Mouse (Mus musculus) intestine, postnatal 0 days (tissue): Measurements from ENCODE around the gene Wdfy4. TPM values are rescaled to one million over a fixed set of nuclear protein-coding genes. Genes with fewer than 3 reads are reported as not detected.

Experiments
- ATAC-seq: fragments of 200-750 bp; cut with Nextera tagmentation; 2 replicates; pipeline ENCODE4 v1.8.0; 2017; ENCODE audit warnings: mild to moderate bottlenecking, moderate TSS enrichment, moderate library complexity
- H3K27ac ChIP-seq: fragments of 300-500 bp; sonication (generic); 2 replicates; pipeline ENCODE4 v1.5.1; 2014; ENCODE audit warnings: mild to moderate bottlenecking, low read depth, low read length, moderate library complexity
- H3K27me3 ChIP-seq: fragments of 300-500 bp; sonication (generic); replicated peaks from 2 replicates; pipeline ENCODE4 v1.6.1; 2014; ENCODE audit warnings: low read length, mixed read lengths; ENCODE audit not compliant: control insufficient read depth, insufficient read depth
- H3K36me3 ChIP-seq: fragments of 300-500 bp; sonication (generic); 2 replicates; pipeline ENCODE4 v1.6.1; 2014; ENCODE audit warnings: mild to moderate bottlenecking, moderate library complexity; ENCODE audit not compliant: control insufficient read depth, insufficient read depth
- H3K4me1 ChIP-seq: fragments of 300-500 bp; sonication (generic); replicated peaks from 2 replicates; pipeline ENCODE4 v1.6.1; 2014; ENCODE audit warnings: antibody characterized with exemption, low read length, mixed read lengths; ENCODE audit not compliant: control insufficient read depth, insufficient read depth
- H3K4me2 ChIP-seq: fragments of 300-500 bp; sonication (generic); replicated peaks from 2 replicates; pipeline ENCODE4 v1.6.1; 2014; ENCODE audit warnings: low read depth, mild to moderate bottlenecking, moderate library complexity
- H3K4me3 ChIP-seq: fragments of 300-500 bp; sonication (generic); 2 replicates; pipeline ENCODE4 v1.5.1; 2014; ENCODE audit warnings: low read depth, low read length
- H3K9ac ChIP-seq: fragments of 300-500 bp; sonication (generic); 2 replicates; pipeline ENCODE4 v1.6.1; 2014; ENCODE audit warnings: mild to moderate bottlenecking, low read depth, low read length
- H3K9me3 ChIP-seq: fragments of 300-500 bp; sonication (generic); 2 replicates; pipeline ENCODE4 v1.6.1; 2016; ENCODE audit warnings: mixed run types; ENCODE audit not compliant: control insufficient read depth
- CTCF ChIP-seq: sonication (generic); IDR thresholded peaks from 2 replicates; pipeline ENCODE4 v1.5.1; 2016; ENCODE audit warnings: low read depth, mild to moderate bottlenecking, control low read depth, antibody characterized with exemption, moderate library complexity
- WGBS: fragments of 180-500 bp; shearing (Covaris S2); extraction: QIAGEN DNeasy Blood & Tissue Kit; methylation state at CpG from one replicate; pipeline ENCODE4 v1.1.7; 2014; 5-methylcytosine and 5-hydroxymethylcytosine counted together
- polyA plus RNA-seq: library from polyadenylated mRNA; unstranded; fragments of >200 nt; fragmentation: Nextera tagmentation; extraction: Ambion mirVana; gene quantifications from 2 replicates; pipeline ENCODE4 v1.2.1, GENCODE M21; 2015

Gene Wdfy4
- polyA plus RNA-seq = 0.17 and 0.26 TPM in 2 replicates

- Histone ChIP-seq H3K4me2 (no peak within 1 kb of the TSS), H3K4me1 (no peaks in the 10 kb centered on the region), H3K9ac (no peak within 1 kb of the TSS), H3K4me3 (no peak within 1 kb of the TSS), H3K9me3 (no peaks in the 10 kb centered on the region), H3K27ac (no peak within 1 kb of the TSS), H3K27me3 (no peaks in the 10 kb centered on the region), H3K36me3 (no peaks in the 10 kb centered on the region)
- TF ChIP-seq CTCF = no peak
- no peak for ATAC-seq
- 78% methylated on average over 11 of the region's 11 CpGs for WGBS
These were observed at the start of gene Wdfy4 for GRCm38 (mm10) chr14:33185068-33185800. Gene Wdfy4 (minus strand): TSS chr14:33185508.

- ATAC-seq = no peak
- WGBS = 65% methylated on average over 5 of the region's 5 CpGs
- H3K27ac ChIP-seq = no peak overlapping the region
- no peak for TF ChIP-seq CTCF
- no peaks in the 10 kb centered on the region for H3K9me3 ChIP-seq
- no peak overlapping the region for H3K4me3 ChIP-seq
- no peaks in the 10 kb centered on the region for H3K36me3 ChIP-seq
- no peak overlapping the region for H3K4me2 ChIP-seq
- no peak overlapping the region for H3K9ac ChIP-seq
- no peaks in the 10 kb centered on the region for H3K27me3 ChIP-seq
- H3K4me1 ChIP-seq = no peaks in the 10 kb centered on the region
These were observed 46.7 kb upstream of the Wdfy4 start for GRCm38 (mm10) chr14:33232048-33232447.

- no peaks in the 10 kb centered on the region for H3K9me3 ChIP-seq
- 82% methylated on average over 3 of the region's 3 CpGs for WGBS
- H3K27ac ChIP-seq = no peak overlapping the region
- H3K9ac ChIP-seq = no peak overlapping the region
- no peak for ATAC-seq
- H3K36me3 ChIP-seq = no peaks in the 10 kb centered on the region
- H3K27me3 ChIP-seq = no peaks in the 10 kb centered on the region
- no peak for TF ChIP-seq CTCF
- H3K4me3 ChIP-seq = no peak overlapping the region
- H3K4me2 ChIP-seq = no peak overlapping the region
- no peaks in the 10 kb centered on the region for H3K4me1 ChIP-seq
These were observed 46.0 kb upstream of the Wdfy4 start for GRCm38 (mm10) chr14:33231311-33231710.

GRCm38 (mm10) chr14:33230672-33231071, 45.4 kb upstream of the Wdfy4 start:
- no peaks in the 10 kb centered on the region for H3K4me1 ChIP-seq
- H3K27ac ChIP-seq = no peak overlapping the region
- 78% methylated on average over 4 of the region's 4 CpGs for WGBS
- no peak overlapping the region for H3K4me2 ChIP-seq
- no peak for ATAC-seq
- TF ChIP-seq CTCF = no peak
- H3K36me3 ChIP-seq = no peaks in the 10 kb centered on the region
- no peak overlapping the region for H3K9ac ChIP-seq
- no peak overlapping the region for H3K4me3 ChIP-seq
- no peaks in the 10 kb centered on the region for H3K27me3 ChIP-seq
- no peaks in the 10 kb centered on the region for H3K9me3 ChIP-seq

GRCm38 (mm10) chr14:33225235-33225634, 39.9 kb upstream of the Wdfy4 start:
- no peak overlapping the region for H3K9ac ChIP-seq
- no peak for ATAC-seq
- no peak for TF ChIP-seq CTCF
- H3K36me3 ChIP-seq = no peaks in the 10 kb centered on the region
- no peak overlapping the region for H3K4me3 ChIP-seq
- H3K27ac ChIP-seq = no peak overlapping the region
- H3K9me3 ChIP-seq = no peaks in the 10 kb centered on the region
- 91% methylated on average over 4 of the region's 4 CpGs for WGBS
- H3K27me3 ChIP-seq = no peaks in the 10 kb centered on the region
- no peaks in the 10 kb centered on the region for H3K4me1 ChIP-seq
- H3K4me2 ChIP-seq = no peak overlapping the region

GRCm38 (mm10) chr14:33216343-33217208, 31.3 kb upstream of the Wdfy4 start:
- 83% methylated on average over 19 of the region's 19 CpGs for WGBS
- H3K9ac ChIP-seq = no peak overlapping the region
- no peaks in the 10 kb centered on the region for H3K27me3 ChIP-seq
- no peaks in the 10 kb centered on the region for H3K36me3 ChIP-seq
- H3K4me2 ChIP-seq = no peak overlapping the region
- no peak overlapping the region for H3K27ac ChIP-seq
- no peak for TF ChIP-seq CTCF
- no peak for ATAC-seq
- no peaks in the 10 kb centered on the region for H3K9me3 ChIP-seq
- 0 out of 2 replicates have a peak, but pooled peaks cover 3% of the 10 kb centered on the region for H3K4me1 ChIP-seq
- H3K4me3 ChIP-seq = no peak overlapping the region
